Mouse (Mus musculus) midbrain, embryonic 13.5 days (tissue): ENCODE measurements around the gene Oxsm. TPM values are rescaled to one million over a fixed set of nuclear protein-coding genes. Genes with fewer than 3 reads are reported as not detected.

Experiments
- ATAC-seq: fragments of 200-750 bp; cut with Nextera tagmentation; 2 replicates; pipeline ENCODE4 v1.8.0; 2017; ENCODE audit warnings: mild to moderate bottlenecking, moderate TSS enrichment, moderate library complexity
- H3K27ac ChIP-seq: fragments of 300-500 bp; sonication (generic); 2 replicates; pipeline ENCODE4 v1.5.1; 2015; ENCODE audit warnings: inconsistent platforms, mild to moderate bottlenecking, moderate library complexity
- H3K27me3 ChIP-seq: fragments of 300-500 bp; sonication (generic); 2 replicates; pipeline ENCODE4 v1.6.1; 2015; ENCODE audit warnings: mild to moderate bottlenecking, inconsistent platforms
- H3K36me3 ChIP-seq: fragments of 300-500 bp; sonication (generic); 2 replicates; pipeline ENCODE4 v1.6.1; 2015; ENCODE audit warnings: mild to moderate bottlenecking, inconsistent platforms
- H3K4me1 ChIP-seq: fragments of 300-500 bp; sonication (generic); replicated peaks from 2 replicates; pipeline ENCODE4 v1.6.1; 2015; ENCODE audit warnings: inconsistent platforms
- H3K4me2 ChIP-seq: fragments of 300-500 bp; sonication (generic); replicated peaks from 2 replicates; pipeline ENCODE4 v1.6.1; 2015; ENCODE audit warnings: moderate library complexity, mild to moderate bottlenecking, inconsistent platforms
- H3K4me3 ChIP-seq: fragments of 300-500 bp; sonication (generic); replicated peaks from 2 replicates; pipeline ENCODE4 v1.5.1; 2015; ENCODE audit warnings: mild to moderate bottlenecking, inconsistent platforms
- H3K9ac ChIP-seq: fragments of 300-500 bp; sonication (generic); replicated peaks from 2 replicates; pipeline ENCODE4 v1.6.1; 2015; ENCODE audit warnings: mild to moderate bottlenecking, inconsistent platforms
- H3K9me3 ChIP-seq: fragments of 300-500 bp; sonication (generic); 2 replicates; pipeline ENCODE4 v1.6.1; 2016; ENCODE audit warnings: mild to moderate bottlenecking, inconsistent platforms
- WGBS: fragments of 180-500 bp; shearing (Covaris S2); methylation state at CpG from one replicate; pipeline ENCODE4 v1.1.7; 2015; 5-methylcytosine and 5-hydroxymethylcytosine counted together
- polyA plus RNA-seq: library from polyadenylated mRNA; unstranded; fragments of >200 nt; fragmentation: Nextera tagmentation; extraction: Ambion mirVana; gene quantifications from 2 replicates; pipeline ENCODE4 v1.2.1, GENCODE M21; 2015

Oxsm gene
- 1.9 and 2.0 TPM in 2 replicates for polyA plus RNA-seq

DNA sequence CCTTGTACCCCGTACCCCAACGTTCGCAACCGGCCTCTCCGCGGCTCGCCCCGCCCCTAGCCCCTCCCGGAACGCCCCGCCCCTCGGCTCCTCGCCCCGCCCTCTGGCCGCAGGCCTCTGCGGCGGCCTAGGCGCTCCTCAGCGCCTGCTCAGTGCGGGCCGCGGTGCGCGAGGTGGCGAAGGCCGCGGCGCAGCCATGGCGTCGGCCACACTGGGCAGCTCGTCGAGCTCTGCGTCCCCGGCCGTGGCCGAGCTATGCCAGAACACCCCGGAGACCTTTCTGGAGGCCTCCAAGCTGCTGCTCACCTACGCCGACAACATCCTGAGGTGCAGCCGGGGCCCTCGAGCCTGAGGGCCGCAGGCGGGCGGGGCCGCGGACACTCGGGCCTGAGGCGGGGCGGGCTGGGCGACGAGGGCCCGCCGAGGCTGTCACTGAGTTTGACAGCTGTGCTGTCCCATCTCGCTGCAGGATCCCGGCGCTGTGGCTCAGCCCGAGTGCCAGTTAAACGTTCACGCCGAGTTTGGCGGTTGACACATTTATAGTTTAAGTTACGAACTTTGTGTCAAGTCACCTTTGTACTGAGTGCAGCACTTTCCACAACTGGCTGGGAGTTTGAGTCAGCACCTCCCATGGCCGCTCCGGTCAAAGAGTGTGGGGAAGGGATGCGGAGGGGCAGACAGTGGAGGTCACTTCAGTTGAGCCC, at the start of gene Oxsm, which contains the start of gene Ngly1:
Gene Oxsm, minus strand, starts transcription at position 638 of the 704 bp plus-strand sequence.
Gene Ngly1, plus strand, starts transcription at position 110 of the 704 bp plus-strand sequence.
- Histone ChIP-seq H3K27me3 (no peaks in the 10 kb centered on the region), H3K36me3 (no peaks in the 10 kb centered on the region), H3K9me3 (no peaks in the 10 kb centered on the region), H3K4me1 (peaks cover 15% of the 10 kb centered on the region), H3K4me3 (peak within 1 kb of the TSS; percentile 73), H3K9ac (peak within 1 kb of the TSS; percentile 92), H3K27ac (peak within 1 kb of the TSS; percentile 74), H3K4me2 (peak within 1 kb of the TSS; percentile 74)
- WGBS = under 1% methylated on average over 50 of the region's 65 CpGs
- peak; percentile 99 for ATAC-seq

DNA sequence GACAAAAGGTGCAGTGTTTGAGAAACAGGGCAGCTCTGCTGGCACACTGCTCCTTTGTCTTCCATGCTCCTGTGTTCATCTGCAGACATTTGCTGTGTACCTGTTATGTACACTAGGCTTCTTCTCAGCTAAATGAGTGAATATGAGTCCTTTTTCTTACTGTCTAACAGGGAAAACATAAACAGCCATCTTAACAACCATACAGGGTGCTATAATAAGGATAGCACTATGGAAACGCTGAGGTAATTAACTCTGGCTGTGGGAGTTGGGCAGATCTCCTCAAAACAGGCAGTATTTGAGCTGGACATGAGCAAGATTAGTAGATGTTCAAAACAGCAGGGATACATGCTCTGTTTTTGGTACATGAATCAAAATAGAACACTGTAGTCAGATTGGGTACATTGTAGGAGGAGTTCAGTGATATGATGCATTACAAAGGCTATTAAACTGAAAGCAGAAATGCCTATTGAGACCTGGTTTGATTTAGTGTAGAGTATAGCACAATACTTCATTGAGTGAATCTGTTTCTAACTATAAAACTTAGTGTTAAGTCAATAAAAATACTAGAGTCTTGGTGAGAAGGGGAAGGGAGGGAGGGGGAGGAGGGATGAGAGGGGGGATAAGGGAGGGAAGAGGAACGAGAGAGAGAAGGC, 47.3 kb upstream of the Oxsm start:
- no peak for ATAC-seq
- Histone ChIP-seq H3K27ac (no peak overlapping the region), H3K4me2 (no peak overlapping the region), H3K4me3 (no peak overlapping the region), H3K27me3 (no peaks in the 10 kb centered on the region), H3K9me3 (no peaks in the 10 kb centered on the region), H3K4me1 (no peaks in the 10 kb centered on the region), H3K9ac (no peak overlapping the region), H3K36me3 (peaks cover 10% of the 10 kb centered on the region; the same call in 1 of the 2 replicates)
- WGBS = 64% methylated on average over 2 of the region's 2 CpGs

GRCm38 (mm10) chr14:16293921-16294320, 44.3 kb upstream of the Oxsm start:
- no peak for ATAC-seq
- Histone ChIP-seq H3K9ac (no peak overlapping the region), H3K4me3 (no peak overlapping the region), H3K27me3 (no peaks in the 10 kb centered on the region), H3K4me1 (no peaks in the 10 kb centered on the region), H3K4me2 (no peak overlapping the region), H3K36me3 (peaks cover 9% of the 10 kb centered on the region), H3K27ac (no peak overlapping the region), H3K9me3 (no peaks in the 10 kb centered on the region)
- 94% methylated on average over 1 of the region's 1 CpGs for WGBS

GRCm38 (mm10) chr14:16293015-16293414, 43.4 kb upstream of the Oxsm start:
- Histone ChIP-seq H3K27ac (no peak overlapping the region), H3K4me1 (no peaks in the 10 kb centered on the region), H3K9ac (no peak overlapping the region), H3K9me3 (no peaks in the 10 kb centered on the region), H3K36me3 (peaks cover 9% of the 10 kb centered on the region), H3K4me2 (no peak overlapping the region), H3K4me3 (no peak overlapping the region), H3K27me3 (no peaks in the 10 kb centered on the region)
- ATAC-seq = no peak

- no peaks in the 10 kb centered on the region for H3K4me1 ChIP-seq
- H3K36me3 ChIP-seq = peaks cover 9% of the 10 kb centered on the region
- H3K4me2 ChIP-seq = no peak overlapping the region
- H3K27me3 ChIP-seq = no peaks in the 10 kb centered on the region
- H3K27ac ChIP-seq = no peak overlapping the region
- 72% methylated on average over 1 of the region's 1 CpGs for WGBS
- ATAC-seq = no peak
- H3K4me3 ChIP-seq = no peak overlapping the region
- H3K9me3 ChIP-seq = no peaks in the 10 kb centered on the region
- H3K9ac ChIP-seq = no peak overlapping the region
These were observed 42.8 kb upstream of the Oxsm start for GRCm38 (mm10) chr14:16292371-16292770.

DNA sequence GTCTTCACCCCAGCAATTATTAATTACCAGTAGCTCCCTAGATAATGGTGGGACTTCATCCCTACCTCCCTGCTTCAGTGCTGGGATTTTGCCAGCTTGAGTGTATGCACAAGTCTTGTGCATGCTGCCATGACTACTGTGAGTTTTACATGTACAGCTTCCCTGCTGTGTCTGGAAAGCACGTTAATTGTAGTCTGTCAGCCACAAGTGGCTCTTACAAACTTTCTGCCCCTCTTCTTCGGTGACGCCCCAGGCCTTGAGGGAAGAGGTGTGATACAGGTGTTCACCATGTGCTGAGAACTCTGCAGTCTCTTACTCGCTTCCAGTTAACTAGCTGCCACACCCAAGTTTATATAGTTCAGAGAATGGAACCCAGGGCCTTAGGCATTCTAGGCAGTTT, 34.4 kb upstream of the Oxsm start:
- Histone ChIP-seq H3K36me3 (peaks cover 4% of the 10 kb centered on the region; the same call in 1 of the 2 replicates), H3K9me3 (no peaks in the 10 kb centered on the region), H3K27me3 (no peaks in the 10 kb centered on the region), H3K4me1 (no peaks in the 10 kb centered on the region), H3K9ac (no peak overlapping the region), H3K27ac (no peak overlapping the region), H3K4me2 (no peak overlapping the region), H3K4me3 (no peak overlapping the region)
- WGBS = 91% methylated on average over 4 of the region's 4 CpGs
- no peak for ATAC-seq

DNA sequence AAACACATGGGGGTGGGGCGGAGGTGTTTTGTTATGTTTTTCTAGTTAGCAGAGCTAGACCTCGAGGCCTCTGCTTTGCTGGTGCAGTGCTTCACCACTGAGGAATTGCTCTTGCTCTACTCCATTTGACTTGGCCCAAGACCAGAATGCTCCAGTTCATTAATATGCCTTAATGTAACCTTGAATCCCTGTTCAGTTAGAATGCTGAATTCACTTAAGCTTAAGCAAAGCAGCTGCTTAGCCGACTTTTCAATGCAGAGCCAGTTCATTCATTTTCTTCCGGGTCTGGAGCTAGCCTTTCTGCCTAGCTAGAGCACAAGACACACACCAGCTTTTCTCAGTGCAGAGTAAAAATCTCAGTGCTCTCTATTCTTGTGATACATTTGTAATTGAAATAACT, 29.6 kb upstream of the Oxsm start:
- H3K27ac ChIP-seq = no peak overlapping the region
- H3K9ac ChIP-seq = no peak overlapping the region
- peaks cover 4% of the 10 kb centered on the region; the same call in 1 of the 2 replicates for H3K36me3 ChIP-seq
- no peak overlapping the region for H3K4me2 ChIP-seq
- no peaks in the 10 kb centered on the region for H3K9me3 ChIP-seq
- WGBS = 62% methylated on average over 4 of the region's 4 CpGs
- no peak for ATAC-seq
- no peak overlapping the region for H3K4me3 ChIP-seq
- H3K4me1 ChIP-seq = no peaks in the 10 kb centered on the region
- no peaks in the 10 kb centered on the region for H3K27me3 ChIP-seq

- Histone ChIP-seq H3K27ac (no peak overlapping the region), H3K9ac (no peak overlapping the region), H3K27me3 (no peaks in the 10 kb centered on the region), H3K36me3 (peaks cover 6% of the 10 kb centered on the region; the same call in 1 of the 2 replicates), H3K4me2 (no peak overlapping the region), H3K9me3 (no peaks in the 10 kb centered on the region), H3K4me1 (no peaks in the 10 kb centered on the region), H3K4me3 (no peak overlapping the region)
- no peak for ATAC-seq
- 94% methylated on average over 3 of the region's 3 CpGs for WGBS
These were observed 24.1 kb upstream of the Oxsm start for GRCm38 (mm10) chr14:16273677-16274076.

GRCm38 (mm10) chr14:16269776-16270175, 20.2 kb upstream of the Oxsm start:
- no peak overlapping the region for H3K27ac ChIP-seq
- WGBS = 87% methylated on average over 2 of the region's 2 CpGs
- H3K9me3 ChIP-seq = no peaks in the 10 kb centered on the region
- no peak for ATAC-seq
- no peaks in the 10 kb centered on the region for H3K4me1 ChIP-seq
- H3K4me3 ChIP-seq = no peak overlapping the region
- peaks cover 6% of the 10 kb centered on the region; the same call in 1 of the 2 replicates for H3K36me3 ChIP-seq
- H3K4me2 ChIP-seq = no peak overlapping the region
- no peaks in the 10 kb centered on the region for H3K27me3 ChIP-seq
- H3K9ac ChIP-seq = no peak overlapping the region

- Histone ChIP-seq H3K9me3 (no peaks in the 10 kb centered on the region), H3K4me1 (no peaks in the 10 kb centered on the region), H3K4me2 (no peak overlapping the region), H3K27ac (no peak overlapping the region), H3K36me3 (peaks cover 5% of the 10 kb centered on the region), H3K9ac (no peak overlapping the region), H3K27me3 (no peaks in the 10 kb centered on the region), H3K4me3 (no peak overlapping the region)
- WGBS = 91% methylated on average over 5 of the region's 5 CpGs
- no peak for ATAC-seq
These were observed 17.4 kb upstream of the Oxsm start for GRCm38 (mm10) chr14:16267028-16267427.

DNA sequence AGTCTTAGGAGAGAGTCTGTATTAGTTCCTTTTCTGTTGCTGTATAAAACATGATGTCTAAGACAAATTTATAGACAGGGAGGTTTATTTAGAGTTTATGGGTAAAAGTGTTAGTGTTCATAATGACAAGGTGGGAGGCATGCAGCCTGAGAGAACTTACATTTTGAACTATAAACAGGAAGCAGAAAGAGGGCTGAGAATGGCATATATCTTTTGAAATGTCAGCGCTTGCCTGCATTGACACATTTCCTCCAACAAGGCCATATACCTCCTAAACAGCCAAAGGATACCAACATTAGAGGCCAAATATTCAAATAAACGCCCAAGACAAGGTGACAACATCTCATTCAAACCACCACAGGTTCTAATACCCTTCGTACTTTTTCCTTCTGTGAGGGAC, 12.3 kb upstream of the Oxsm start:
- 86% methylated on average over 3 of the region's 3 CpGs for WGBS
- H3K4me3 ChIP-seq = no peak overlapping the region
- H3K9me3 ChIP-seq = no peaks in the 10 kb centered on the region
- H3K9ac ChIP-seq = no peak overlapping the region
- H3K36me3 ChIP-seq = peaks cover 21% of the 10 kb centered on the region
- H3K4me2 ChIP-seq = no peak overlapping the region
- no peaks in the 10 kb centered on the region for H3K4me1 ChIP-seq
- no peaks in the 10 kb centered on the region for H3K27me3 ChIP-seq
- H3K27ac ChIP-seq = no peak overlapping the region
- ATAC-seq = no peak

DNA sequence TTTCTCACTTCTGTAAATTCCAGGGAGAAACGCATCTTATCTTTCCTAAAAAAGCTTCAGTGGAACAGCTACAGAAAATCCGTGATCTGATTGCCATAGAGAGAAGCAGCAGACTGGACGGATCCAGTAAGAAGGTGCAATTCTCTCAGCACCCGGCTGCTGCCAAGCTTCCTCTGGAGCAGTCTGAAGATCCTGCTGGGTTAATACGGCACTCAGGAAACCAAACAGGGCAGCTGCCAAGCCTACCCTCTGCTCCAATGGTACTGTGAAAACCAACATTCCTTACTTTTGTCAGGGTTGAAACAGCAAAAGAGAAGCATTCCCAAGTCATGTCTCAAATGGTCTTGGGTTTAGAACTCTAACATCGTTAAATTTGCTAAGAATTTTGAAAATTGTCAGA, 10.9 kb upstream of the Oxsm start:
- no peak for ATAC-seq

More for the DNA sequence above, 10.9 kb upstream of the Oxsm start:
- Histone ChIP-seq H3K9me3 (no peaks in the 10 kb centered on the region), H3K9ac (no peak overlapping the region), H3K4me3 (no peak overlapping the region), H3K27me3 (no peaks in the 10 kb centered on the region), H3K4me2 (no peak overlapping the region), H3K27ac (no peak overlapping the region), H3K4me1 (no peaks in the 10 kb centered on the region), H3K36me3 (peaks cover 23% of the 10 kb centered on the region)
- WGBS = 80% methylated on average over 6 of the region's 6 CpGs
